Mouse (Mus musculus): ENCODE data around the gene Atxn7l3. TPM values are rescaled to one million over a fixed set of nuclear protein-coding genes. Genes with fewer than 3 reads are reported as not detected.

Atxn7l3 gene
- total RNA-seq (2017): 24.4 and 26.5 TPM in 2 replicates

GRCm38 (mm10) chr11:102296491-102297472 lies at the start of gene Atxn7l3:
Gene Atxn7l3, minus strand, starts transcription at chr11:102296631.
- ATAC-seq (replicated peaks in 1 of 2; ENCODE audit: insufficient read depth in 1 of 2, low FRiP score in 2 of 2, low TSS enrichment in 1 of 2, low read depth in 1 of 2, poor library complexity in 2 of 2, severe bottlenecking in 2 of 2): peak; percentile 93 to 94

- ATAC-seq (replicated peaks in 1 of 2; ENCODE audit: insufficient read depth in 1 of 2, low FRiP score in 2 of 2, low TSS enrichment in 1 of 2, low read depth in 1 of 2, poor library complexity in 2 of 2, severe bottlenecking in 2 of 2): no peak
These were observed 48.0 kb upstream of the Atxn7l3 start for GRCm38 (mm10) chr11:102344458-102344857.

- no peak for ATAC-seq (replicated peaks in 1 of 2; ENCODE audit: insufficient read depth in 1 of 2, low FRiP score in 2 of 2, low TSS enrichment in 1 of 2, low read depth in 1 of 2, poor library complexity in 2 of 2, severe bottlenecking in 2 of 2)
These were observed 46.3 kb upstream of the Atxn7l3 start for GRCm38 (mm10) chr11:102342742-102343141.

- ATAC-seq (replicated peaks in 1 of 2; ENCODE audit: insufficient read depth in 1 of 2, low FRiP score in 2 of 2, low TSS enrichment in 1 of 2, low read depth in 1 of 2, poor library complexity in 2 of 2, severe bottlenecking in 2 of 2): no peak
These were observed 44.7 kb upstream of the Atxn7l3 start for GRCm38 (mm10) chr11:102341101-102341500.

- no peak for ATAC-seq (replicated peaks in 1 of 2; ENCODE audit: insufficient read depth in 1 of 2, low FRiP score in 2 of 2, low TSS enrichment in 1 of 2, low read depth in 1 of 2, poor library complexity in 2 of 2, severe bottlenecking in 2 of 2)
These were observed 43.2 kb upstream of the Atxn7l3 start for GRCm38 (mm10) chr11:102339624-102340023.

- ATAC-seq (replicated peaks in 1 of 2; ENCODE audit: insufficient read depth in 1 of 2, low FRiP score in 2 of 2, low TSS enrichment in 1 of 2, low read depth in 1 of 2, poor library complexity in 2 of 2, severe bottlenecking in 2 of 2): 0 out of 4 replicates have a peak, but pooled peaks of 1 of the 2 experiments have one; percentile 5
These were observed 42.8 kb upstream of the Atxn7l3 start for GRCm38 (mm10) chr11:102339195-102339594.

GRCm38 (mm10) chr11:102338561-102338960 lies 42.1 kb upstream of the Atxn7l3 start:
- ATAC-seq (replicated peaks in 1 of 2; ENCODE audit: insufficient read depth in 1 of 2, low FRiP score in 2 of 2, low TSS enrichment in 1 of 2, low read depth in 1 of 2, poor library complexity in 2 of 2, severe bottlenecking in 2 of 2): peak; percentile 90 to 96

- ATAC-seq (replicated peaks in 1 of 2; ENCODE audit: insufficient read depth in 1 of 2, low FRiP score in 2 of 2, low TSS enrichment in 1 of 2, low read depth in 1 of 2, poor library complexity in 2 of 2, severe bottlenecking in 2 of 2): no peak
These were observed 41.5 kb upstream of the Atxn7l3 start for GRCm38 (mm10) chr11:102337921-102338320.

- ATAC-seq (replicated peaks in 1 of 2; ENCODE audit: insufficient read depth in 1 of 2, low FRiP score in 2 of 2, low TSS enrichment in 1 of 2, low read depth in 1 of 2, poor library complexity in 2 of 2, severe bottlenecking in 2 of 2): no peak
These were observed 39.8 kb upstream of the Atxn7l3 start for GRCm38 (mm10) chr11:102336191-102336590.

GRCm38 (mm10) chr11:102334973-102335700 lies 38.7 kb upstream of the Atxn7l3 start:
- ATAC-seq (replicated peaks in 1 of 2; ENCODE audit: insufficient read depth in 1 of 2, low FRiP score in 2 of 2, low TSS enrichment in 1 of 2, low read depth in 1 of 2, poor library complexity in 2 of 2, severe bottlenecking in 2 of 2): no peak

- ATAC-seq (replicated peaks in 1 of 2; ENCODE audit: insufficient read depth in 1 of 2, low FRiP score in 2 of 2, low TSS enrichment in 1 of 2, low read depth in 1 of 2, poor library complexity in 2 of 2, severe bottlenecking in 2 of 2): no peak
These were observed 37.6 kb upstream of the Atxn7l3 start for GRCm38 (mm10) chr11:102334010-102334409.

GRCm38 (mm10) chr11:102333061-102333460 lies 36.6 kb upstream of the Atxn7l3 start:
- ATAC-seq (replicated peaks in 1 of 2; ENCODE audit: insufficient read depth in 1 of 2, low FRiP score in 2 of 2, low TSS enrichment in 1 of 2, low read depth in 1 of 2, poor library complexity in 2 of 2, severe bottlenecking in 2 of 2): no peak

- ATAC-seq (replicated peaks in 1 of 2; ENCODE audit: insufficient read depth in 1 of 2, low FRiP score in 2 of 2, low TSS enrichment in 1 of 2, low read depth in 1 of 2, poor library complexity in 2 of 2, severe bottlenecking in 2 of 2): no peak
These were observed 35.4 kb upstream of the Atxn7l3 start for GRCm38 (mm10) chr11:102331806-102332205.

- no peak for ATAC-seq (replicated peaks in 1 of 2; ENCODE audit: insufficient read depth in 1 of 2, low FRiP score in 2 of 2, low TSS enrichment in 1 of 2, low read depth in 1 of 2, poor library complexity in 2 of 2, severe bottlenecking in 2 of 2)
These were observed 33.6 kb upstream of the Atxn7l3 start for GRCm38 (mm10) chr11:102330039-102330438.

- no peak for ATAC-seq (replicated peaks in 1 of 2; ENCODE audit: insufficient read depth in 1 of 2, low FRiP score in 2 of 2, low TSS enrichment in 1 of 2, low read depth in 1 of 2, poor library complexity in 2 of 2, severe bottlenecking in 2 of 2)
These were observed 33.1 kb upstream of the Atxn7l3 start for GRCm38 (mm10) chr11:102329518-102329917.

GRCm38 (mm10) chr11:102327839-102328238 lies 31.4 kb upstream of the Atxn7l3 start:
- no peak for ATAC-seq (replicated peaks in 1 of 2; ENCODE audit: insufficient read depth in 1 of 2, low FRiP score in 2 of 2, low TSS enrichment in 1 of 2, low read depth in 1 of 2, poor library complexity in 2 of 2, severe bottlenecking in 2 of 2)

- ATAC-seq (replicated peaks in 1 of 2; ENCODE audit: insufficient read depth in 1 of 2, low FRiP score in 2 of 2, low TSS enrichment in 1 of 2, low read depth in 1 of 2, poor library complexity in 2 of 2, severe bottlenecking in 2 of 2): no peak
These were observed 30.8 kb upstream of the Atxn7l3 start for GRCm38 (mm10) chr11:102327250-102327649.

- no peak for ATAC-seq (replicated peaks in 1 of 2; ENCODE audit: insufficient read depth in 1 of 2, low FRiP score in 2 of 2, low TSS enrichment in 1 of 2, low read depth in 1 of 2, poor library complexity in 2 of 2, severe bottlenecking in 2 of 2)
These were observed 27.1 kb upstream of the Atxn7l3 start for GRCm38 (mm10) chr11:102323516-102323915.
